Mouse (Mus musculus): ENCODE measurements around the gene Fsip1.

DNA sequence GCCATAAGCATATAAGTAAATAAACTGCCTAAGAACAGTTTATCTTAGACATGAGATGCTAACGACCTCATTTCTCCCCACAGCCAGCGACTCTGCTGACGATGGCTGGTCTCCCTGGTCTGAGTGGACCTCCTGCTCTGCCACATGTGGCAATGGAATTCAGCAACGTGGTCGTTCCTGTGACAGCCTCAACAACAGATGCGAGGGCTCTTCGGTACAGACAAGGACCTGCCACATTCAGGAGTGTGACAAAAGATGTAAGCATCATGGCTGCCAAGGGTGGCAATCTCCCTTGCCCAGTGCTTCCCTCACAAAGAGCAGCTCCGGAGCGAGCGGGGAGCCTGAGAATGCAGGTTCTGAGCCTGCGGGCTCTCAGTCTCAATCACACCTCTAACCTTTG, 139.4 kb downstream of the Fsip1 start:
- TF ChIP-seq POLR2A (IDR thresholded peaks at IDR 0.05; ENCODE audit: borderline replicate concordance, low read depth, low read length) (no peak), CTCF (IDR thresholded peaks at IDR 0.05; ENCODE audit: low read depth, low read length) (no peak)
